Mouse (Mus musculus) heart, postnatal 10 days (tissue): ENCODE measurements around the gene Sh3gl2. TPM values are rescaled to one million over a fixed set of nuclear protein-coding genes. Genes with fewer than 3 reads are reported as not detected.

Experiments used
- DNase-seq, 2 experiments: peaks; one replicate each; pipeline ENCODE4 v3.0.0; 2021
- intact Hi-C: fragments of 180-260 bp; cut with DNase I; formaldehyde crosslinking; loops from one replicate; pipeline ENCODE4 v1.15.1; 2025
- total RNA-seq, 2 experiments: library from RNA; stranded (reverse); gene quantifications; 2 replicates each; pipeline ENCODE4 v1.2.3; 2021

Sh3gl2 gene
- total RNA-seq, 2 experiments from 2014 or later: 1.0 to 1.3 TPM

GRCm38 (mm10) chr4:85539677-85540076 is 334.8 kb downstream of the Sh3gl2 start:
- DNase-seq: no peak
- intact Hi-C loops: no loop called here

DNA sequence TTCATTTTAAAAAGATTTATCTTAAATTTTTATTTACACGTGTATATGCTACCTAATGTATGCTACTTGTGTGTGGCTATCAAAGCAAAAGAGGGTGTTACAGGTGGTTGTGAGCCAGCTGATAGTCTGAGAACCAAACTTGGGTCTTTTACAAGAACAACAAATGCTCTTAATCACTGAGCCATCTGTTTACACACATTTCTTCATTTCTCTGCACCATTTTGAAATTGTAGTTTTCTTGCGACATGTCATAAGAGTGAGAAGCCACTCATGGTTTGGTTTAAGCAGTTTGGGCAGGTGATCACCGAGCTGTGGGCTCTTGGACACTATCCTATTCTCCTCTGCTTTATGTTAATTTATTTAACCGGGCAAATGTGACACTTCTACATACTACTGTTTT is 338.3 kb downstream of the Sh3gl2 start:
- intact Hi-C loops: no loop called here

GRCm38 (mm10) chr4:85554696-85555095 is 349.8 kb downstream of the Sh3gl2 start:
- intact Hi-C loops: no loop called here
- no peak for DNase-seq

More for the DNA sequence above, 338.3 kb downstream of the Sh3gl2 start:
- no peak for DNase-seq

DNA sequence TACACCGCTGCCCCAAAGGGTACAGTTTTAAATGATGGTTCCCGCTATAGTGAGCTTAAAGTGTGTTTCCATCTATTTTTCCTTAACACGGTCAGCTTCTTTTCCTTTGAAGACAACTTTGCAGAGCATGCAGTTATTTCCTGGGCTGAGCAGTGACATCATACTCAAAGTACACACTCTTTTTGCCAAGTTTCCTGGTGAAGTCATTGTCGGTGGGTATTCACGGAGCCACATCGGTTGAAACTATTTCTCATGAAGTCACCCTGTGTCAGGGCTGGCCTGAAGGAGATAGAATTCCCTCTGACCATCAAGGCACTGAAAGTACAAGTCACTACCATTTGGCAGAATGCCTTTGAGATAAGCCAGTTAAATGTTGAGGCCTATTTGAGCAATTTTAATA is 354.8 kb downstream of the Sh3gl2 start:
- intact Hi-C loops: no loop called here
- DNase-seq: peak; percentile 13 to 20

DNA sequence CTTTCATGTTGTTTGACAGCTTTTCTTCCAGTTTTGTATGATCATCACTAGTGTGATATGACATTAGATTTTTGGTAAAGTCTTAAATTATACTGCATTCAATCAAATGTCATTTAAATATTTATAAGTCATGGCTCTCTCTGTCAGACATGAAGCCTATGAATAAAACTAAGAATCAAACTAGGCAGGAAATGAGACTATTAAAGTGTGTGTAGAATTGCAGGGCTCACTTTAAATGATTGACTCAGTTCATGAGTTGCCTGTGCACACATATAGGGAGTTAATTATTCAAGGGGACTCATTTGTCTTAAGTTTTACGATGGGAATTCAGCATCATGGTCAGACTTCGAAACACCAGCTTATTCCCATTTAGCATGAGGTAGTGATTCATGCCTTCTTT is 380.5 kb downstream of the Sh3gl2 start:
- intact Hi-C loops: no loop called here
- DNase-seq: no peak

- no peak for DNase-seq
- intact Hi-C loops: no loop called here
Measured at GRCm38 (mm10) chr4:85588928-85589327, 384.0 kb downstream of the Sh3gl2 start.

DNA sequence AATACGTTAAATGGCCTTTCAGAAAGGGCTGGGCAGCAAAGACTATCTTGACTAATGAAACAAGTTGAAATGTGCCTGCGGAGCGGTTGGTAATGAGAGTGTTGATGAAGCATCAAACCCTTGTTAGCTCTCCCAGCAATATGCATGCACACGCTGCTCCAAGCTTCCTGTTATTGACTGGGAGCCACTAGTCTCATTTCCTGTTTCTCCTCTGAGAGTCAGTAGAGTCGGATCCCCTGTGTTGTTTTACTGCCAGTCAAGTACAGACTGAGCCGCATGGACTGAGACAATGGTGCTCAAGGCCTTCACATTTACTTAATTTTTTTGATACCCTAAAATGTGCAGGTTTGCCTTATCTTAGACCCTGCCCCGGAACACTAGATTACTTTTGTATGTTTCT is 386.1 kb downstream of the Sh3gl2 start:
- intact Hi-C loops: no loop called here
- peak in 1 of 2 experiments; percentile 7 for DNase-seq

- DNase-seq: no peak
- intact Hi-C loops: no loop called here
Measured at GRCm38 (mm10) chr4:85594159-85594558, 389.2 kb downstream of the Sh3gl2 start.

DNA sequence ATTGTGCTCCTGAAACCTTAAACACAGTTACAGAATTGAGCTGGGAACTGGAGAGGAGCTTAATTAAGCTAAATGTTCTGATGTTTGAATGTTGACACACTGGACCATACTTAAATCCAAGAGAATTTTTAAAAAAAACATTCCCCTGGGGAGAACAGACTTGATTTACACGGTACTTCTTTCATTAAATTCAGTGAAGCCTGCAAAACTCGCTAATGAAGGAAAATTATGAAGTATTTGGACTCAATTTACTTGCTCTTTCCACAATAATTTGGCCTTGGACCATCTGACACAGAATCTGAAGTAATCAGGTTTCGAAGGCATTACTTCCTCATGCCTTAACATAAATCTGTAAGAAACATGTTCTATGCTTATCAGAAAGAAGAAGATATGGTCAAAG is 408.4 kb downstream of the Sh3gl2 start:
- DNase-seq: no peak
- intact Hi-C loops: no loop called here

- intact Hi-C loops: no loop called here
- DNase-seq: no peak
Measured at GRCm38 (mm10) chr4:85618746-85619145, 413.8 kb downstream of the Sh3gl2 start.

DNA sequence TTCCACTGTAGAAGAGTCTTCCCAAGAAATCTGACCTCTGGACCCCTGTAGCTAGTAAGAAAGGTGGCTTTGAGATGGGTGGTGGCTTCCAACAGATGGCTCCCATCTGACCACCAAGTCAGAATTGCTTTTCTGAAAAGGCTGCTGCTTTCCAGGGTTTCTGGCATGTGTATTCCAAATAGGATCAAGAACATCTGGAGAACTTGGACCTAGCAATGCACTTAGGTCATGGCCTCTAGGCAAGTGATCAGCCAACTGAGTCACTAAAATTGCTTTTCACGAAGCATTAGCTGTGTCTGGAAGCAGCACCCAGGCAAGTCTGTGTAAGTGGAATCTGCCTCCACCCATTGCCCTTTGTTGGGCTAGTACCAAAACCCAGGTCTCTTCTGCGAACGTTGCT is 414.3 kb downstream of the Sh3gl2 start:
- DNase-seq: peak; percentile 53 to 57
- intact Hi-C loops: no loop called here

DNA sequence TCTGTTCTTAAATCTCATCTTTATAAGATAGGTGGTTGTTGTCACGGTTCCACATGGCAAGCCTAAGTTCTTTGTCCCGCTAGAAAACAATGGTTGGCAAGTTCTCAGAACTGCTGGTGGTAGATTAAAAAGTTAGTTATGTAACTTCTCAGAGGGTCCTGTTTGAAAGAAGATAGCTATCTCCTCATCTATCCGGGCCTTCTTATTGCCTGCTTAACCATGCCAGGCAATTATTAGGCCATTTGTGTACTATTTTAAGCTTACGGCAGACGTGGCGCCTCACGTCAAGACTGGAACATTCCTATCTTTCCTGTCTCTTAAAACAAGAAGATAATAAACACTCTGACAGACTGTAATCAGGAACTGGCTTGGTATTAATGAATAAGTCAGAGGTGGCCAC is 424.5 kb downstream of the Sh3gl2 start:
- intact Hi-C loops: no loop called here
- DNase-seq: peak in 1 of 2 experiments; percentile 0

GRCm38 (mm10) chr4:85669271-85669670 is 464.3 kb downstream of the Sh3gl2 start:
- no peak for DNase-seq
- intact Hi-C loops: no loop called here

- intact Hi-C loops: no loop called here
Measured at GRCm38 (mm10) chr4:85669735-85670134, 464.8 kb downstream of the Sh3gl2 start.

DNA sequence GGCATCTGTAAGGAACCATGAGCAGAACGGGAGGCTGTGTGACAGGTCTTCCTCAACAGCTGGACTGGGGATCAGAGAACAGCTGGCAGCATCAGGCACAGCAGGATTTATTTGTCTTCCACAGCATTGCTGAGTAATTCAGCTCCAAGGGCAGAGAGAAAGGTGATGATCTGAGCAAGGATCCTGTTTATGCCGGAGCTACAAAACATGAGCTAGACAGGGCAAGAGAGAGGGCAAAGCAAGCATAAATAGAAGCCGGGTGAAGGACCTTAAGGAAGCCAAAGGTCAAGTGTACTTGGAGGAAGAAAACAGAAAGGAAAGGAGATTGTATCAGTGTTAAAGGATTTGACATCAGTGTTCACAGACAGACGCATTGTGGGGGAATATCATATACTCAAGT is 467.4 kb downstream of the Sh3gl2 start:
- DNase-seq: no peak
- intact Hi-C loops: no loop called here

More at GRCm38 (mm10) chr4:85669735-85670134, 464.8 kb downstream of the Sh3gl2 start:
- no peak for DNase-seq

DNA sequence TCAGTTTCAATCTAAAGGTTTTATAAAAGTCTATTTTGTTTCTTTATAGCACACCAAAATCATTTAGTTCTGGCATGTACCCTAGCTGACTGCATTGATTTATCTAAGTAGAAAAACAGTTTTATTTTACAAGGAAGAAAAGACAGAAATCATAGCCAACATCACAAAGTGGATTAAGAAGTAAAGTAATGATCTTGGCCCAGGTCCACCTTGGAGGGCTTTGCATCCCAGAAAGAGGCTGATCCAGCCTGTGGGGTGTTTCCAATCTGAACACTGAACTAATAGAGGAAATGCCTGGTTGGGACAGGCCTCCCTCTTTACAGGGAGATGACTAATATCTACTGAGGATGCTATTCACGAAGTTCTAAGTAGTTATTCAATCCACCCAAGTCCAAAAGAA is 472.7 kb downstream of the Sh3gl2 start:
- intact Hi-C loops: no loop called here
- DNase-seq: no peak

- intact Hi-C loops: no loop called here
Measured at GRCm38 (mm10) chr4:85686160-85686559, 481.2 kb downstream of the Sh3gl2 start.

More at GRCm38 (mm10) chr4:85686160-85686559, 481.2 kb downstream of the Sh3gl2 start:
- DNase-seq: no peak
